Mouse (Mus musculus): ENCODE data around the gene Med24. TPM values are rescaled to one million over a fixed set of nuclear protein-coding genes. Genes with fewer than 3 reads are reported as not detected.
"Not testable (repeated sequence)": the region's sequence is repeated elsewhere in the genome, so short reads cannot be mapped to it uniquely, and the experiment has no call there.

Gene Med24
- polyA plus RNA-seq, 1 experiment from 2014 or later: 24.2 TPM

DNA sequence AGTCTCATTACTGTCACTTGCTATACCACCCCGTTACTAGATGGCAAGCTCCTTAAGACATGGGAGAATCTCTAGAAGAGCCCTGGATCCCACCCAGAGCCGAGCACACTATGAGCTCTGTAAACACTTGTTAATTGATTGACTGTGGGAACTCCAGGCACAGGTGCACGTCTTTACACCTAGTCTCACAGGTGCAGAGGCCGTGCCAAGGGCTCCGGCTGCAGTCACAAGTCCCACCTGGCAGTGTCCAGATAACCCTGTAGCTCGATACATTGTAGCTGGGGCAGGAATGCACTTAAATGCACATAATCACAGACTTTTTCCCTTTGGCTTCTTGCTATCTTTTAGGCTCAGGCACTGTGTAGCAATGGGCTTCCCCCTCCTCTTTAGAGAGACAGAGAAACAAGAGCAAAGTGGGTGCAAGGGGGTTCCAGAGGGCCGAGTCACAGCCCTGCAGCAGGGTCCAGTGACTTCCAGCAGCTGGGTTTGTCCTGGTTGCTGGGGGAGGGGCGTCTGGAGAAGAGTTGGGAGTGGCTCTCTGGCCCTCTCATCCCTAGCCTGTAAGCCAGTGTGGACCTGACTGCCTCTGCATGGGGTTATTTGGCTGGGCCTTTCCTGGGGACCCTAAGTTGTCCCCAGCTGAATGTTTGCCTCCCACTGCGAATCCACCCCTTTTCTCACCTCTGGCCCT, 14.6 kb upstream of the Med24 start:
- peaks cover 97% of the 10 kb centered on the region for H3K4me1 ChIP-seq (replicated peaks)
- no peaks in the 10 kb centered on the region for H3K9me3 ChIP-seq (replicated peaks)
- H3K27ac ChIP-seq (replicated peaks): peak overlapping the region; percentile 91
- H3K27me3 ChIP-seq: no peaks in the 10 kb centered on the region
- no peak for ATAC-seq (ENCODE audit: insufficient read depth)
- H3K4me2 ChIP-seq: peak overlapping the region; percentile 99
- H3K36me3 ChIP-seq (replicated peaks): 0 out of 2 replicates have a peak, but pooled peaks cover 2% of the 10 kb centered on the region
- peak overlapping the region; percentile 88; the same call in 1 of the 2 replicates for H3K9ac ChIP-seq
- WGBS (ENCODE audit: insufficient replicate concordance): 21% methylated on average over 9 of the region's 9 CpGs
- peak overlapping the region; percentile 88; the same call in 1 of the 2 replicates for H3K4me3 ChIP-seq (replicated peaks)

GRCm38 (mm10) chr11:98742397-98743291, 13.4 kb upstream of the Med24 start:
- Histone ChIP-seq H3K4me1 (replicated peaks) (peaks cover 97% of the 10 kb centered on the region), H3K36me3 (replicated peaks) (0 out of 2 replicates have a peak, but pooled peaks cover 2% of the 10 kb centered on the region), H3K27ac (replicated peaks) (peak overlapping the region; percentile 91), H3K9ac (peak overlapping the region; percentile 88), H3K4me3 (replicated peaks) (peak overlapping the region; percentile 88), H3K27me3 (no peaks in the 10 kb centered on the region), H3K4me2 (peak overlapping the region; percentile 99), H3K9me3 (replicated peaks) (no peaks in the 10 kb centered on the region)
- 1% methylated on average over 21 of the region's 21 CpGs for WGBS (ENCODE audit: insufficient replicate concordance)
- no peak for ATAC-seq (ENCODE audit: insufficient read depth)

DNA sequence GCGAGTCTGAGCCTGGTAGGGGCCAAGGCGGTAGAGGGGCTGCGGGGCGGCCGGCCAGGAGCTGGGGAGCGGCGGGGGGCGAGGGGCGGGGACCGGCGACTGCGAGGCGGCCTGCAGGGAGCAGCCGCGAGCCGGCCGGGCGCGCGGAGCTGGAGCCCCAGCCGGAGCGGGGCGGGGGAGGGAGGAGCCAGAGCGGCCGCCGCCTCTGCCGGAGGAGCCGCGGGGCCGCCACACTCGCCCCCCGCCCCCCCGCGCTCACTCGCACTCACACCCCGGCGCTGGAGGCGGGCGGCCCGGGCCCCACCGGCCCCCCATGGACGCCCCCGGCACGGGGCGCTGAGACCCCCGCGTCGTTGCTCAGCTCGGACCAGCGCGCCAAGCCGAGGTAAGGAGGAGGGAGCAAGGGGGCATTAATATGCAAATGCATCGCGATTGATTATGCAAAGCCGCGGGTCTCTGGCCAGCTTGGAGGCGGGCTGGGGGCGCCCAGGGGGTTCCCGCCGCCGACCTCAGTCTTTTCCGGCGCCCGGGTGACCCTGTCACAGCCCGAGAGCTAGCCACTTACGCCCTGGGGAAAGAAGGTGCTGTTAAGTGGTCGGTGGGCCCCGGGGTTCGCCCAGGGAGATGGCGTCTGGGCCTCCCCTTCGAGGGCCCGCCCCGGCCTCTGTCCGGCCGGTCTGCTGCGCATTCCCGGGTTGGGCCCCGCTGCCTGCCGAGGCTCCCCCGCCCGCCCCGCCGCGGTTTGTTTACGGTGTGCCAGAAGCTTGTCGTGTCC, 12.6 kb upstream of the Med24 start:
- Histone ChIP-seq H3K27me3 (no peaks in the 10 kb centered on the region), H3K36me3 (replicated peaks) (0 out of 2 replicates have a peak, but pooled peaks cover 2% of the 10 kb centered on the region), H3K4me1 (replicated peaks) (peaks cover 89% of the 10 kb centered on the region), H3K4me3 (replicated peaks) (peak overlapping the region; percentile 88), H3K9me3 (replicated peaks) (no peaks in the 10 kb centered on the region), H3K9ac (peak overlapping the region; percentile 88), H3K4me2 (peak overlapping the region; percentile 99), H3K27ac (replicated peaks) (peak overlapping the region; percentile 91)
- under 1% methylated on average over 66 of the region's 86 CpGs for WGBS (ENCODE audit: insufficient replicate concordance)
- peak; percentile 73 for ATAC-seq (ENCODE audit: insufficient read depth)

- peaks cover 82% of the 10 kb centered on the region for H3K4me1 ChIP-seq (replicated peaks)
- under 1% methylated on average over 17 of the region's 17 CpGs for WGBS (ENCODE audit: insufficient replicate concordance)
Measured at GRCm38 (mm10) chr11:98741051-98741620, 11.9 kb upstream of the Med24 start.

DNA sequence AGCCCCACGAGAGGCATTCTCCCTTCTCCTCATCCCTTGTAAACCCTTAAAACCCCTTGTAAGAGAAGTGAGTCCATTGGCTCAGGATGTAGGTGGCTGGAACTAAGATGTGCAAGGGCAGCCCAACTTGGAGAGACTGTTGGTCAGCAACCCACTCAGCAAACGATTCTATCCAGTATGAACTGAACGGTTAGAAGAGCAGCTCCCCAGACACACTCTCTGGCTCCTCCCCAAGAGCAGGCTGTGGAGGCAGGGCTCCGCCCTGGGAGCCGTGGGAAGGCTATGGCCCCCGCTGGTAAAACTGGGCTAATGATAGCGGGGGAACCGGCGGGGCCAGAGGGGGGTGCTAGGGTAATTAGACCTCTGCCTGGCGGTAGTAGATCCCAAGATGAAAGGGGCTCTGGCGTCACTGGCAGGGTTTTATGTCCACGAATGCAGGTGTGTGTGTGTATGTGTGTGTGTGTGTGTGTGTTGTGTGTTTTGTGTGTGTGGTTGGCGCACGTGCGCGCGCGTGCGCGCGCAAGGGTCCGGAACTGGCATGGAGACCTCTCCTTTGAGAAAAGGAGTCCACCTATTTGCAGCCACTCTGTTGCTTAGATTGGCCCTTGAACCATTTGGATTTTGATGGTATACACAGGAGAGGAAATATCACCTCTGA, 11.3 kb upstream of the Med24 start, which contains the start of gene Thra:
Gene Thra (plus strand): TSS at position 246 of the 658 bp plus-strand sequence.
- Histone ChIP-seq H3K4me3 (replicated peaks) (peak within 1 kb of the TSS; percentile 88), H3K27ac (replicated peaks) (peak within 1 kb of the TSS; percentile 91), H3K36me3 (replicated peaks) (0 out of 2 replicates have a peak, but pooled peaks cover 2% of the 10 kb centered on the region), H3K9me3 (replicated peaks) (no peaks in the 10 kb centered on the region), H3K27me3 (no peaks in the 10 kb centered on the region), H3K4me2 (peak within 1 kb of the TSS; percentile 99), H3K9ac (peak within 1 kb of the TSS; percentile 88), H3K4me1 (replicated peaks) (peaks cover 76% of the 10 kb centered on the region)
- peak; percentile 79 for ATAC-seq (ENCODE audit: insufficient read depth)
- WGBS (ENCODE audit: insufficient replicate concordance): under 1% methylated on average over 22 of the region's 22 CpGs

More at GRCm38 (mm10) chr11:98741051-98741620, 11.9 kb upstream of the Med24 start:
- no peaks in the 10 kb centered on the region for H3K27me3 ChIP-seq
- peak overlapping the region; percentile 88 for H3K9ac ChIP-seq
- peak overlapping the region; percentile 88 for H3K4me3 ChIP-seq (replicated peaks)
- H3K9me3 ChIP-seq (replicated peaks): no peaks in the 10 kb centered on the region
- ATAC-seq (ENCODE audit: insufficient read depth): peak; percentile 5; the same call in 1 of the 2 replicates
- H3K36me3 ChIP-seq (replicated peaks): 0 out of 2 replicates have a peak, but pooled peaks cover 2% of the 10 kb centered on the region
- H3K27ac ChIP-seq (replicated peaks): peak overlapping the region; percentile 91
- H3K4me2 ChIP-seq: peak overlapping the region; percentile 99

DNA sequence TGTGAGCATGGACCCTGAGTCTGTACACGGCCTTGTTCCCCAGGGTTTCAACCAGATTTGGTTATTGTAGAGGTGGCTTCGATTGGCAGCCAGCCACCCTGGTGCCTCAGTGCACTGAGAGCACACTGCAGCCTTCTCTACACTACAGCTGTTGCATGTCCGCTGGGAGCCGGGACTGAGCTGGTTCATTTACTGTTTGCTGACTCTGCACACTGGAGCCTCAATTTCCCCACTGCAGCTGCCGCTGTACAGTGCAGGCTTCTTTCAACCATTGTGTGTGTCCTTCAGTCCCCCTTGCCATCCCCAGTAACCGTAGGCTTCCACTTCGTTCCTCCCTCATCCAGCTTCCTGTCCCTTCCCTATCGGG, 10.8 kb upstream of the Med24 start:
- H3K4me3 ChIP-seq (replicated peaks): peak overlapping the region; percentile 88
- H3K27me3 ChIP-seq: no peaks in the 10 kb centered on the region
- ATAC-seq (ENCODE audit: insufficient read depth): 0 out of 2 replicates have a peak, but pooled peaks have one; percentile 13
- H3K36me3 ChIP-seq (replicated peaks): no peaks in the 10 kb centered on the region
- no peaks in the 10 kb centered on the region for H3K9me3 ChIP-seq (replicated peaks)
- peak overlapping the region; percentile 99 for H3K4me2 ChIP-seq
- peak overlapping the region; percentile 88 for H3K9ac ChIP-seq
- peak overlapping the region; percentile 91 for H3K27ac ChIP-seq (replicated peaks)
- 18% methylated on average over 8 of the region's 8 CpGs for WGBS (ENCODE audit: insufficient replicate concordance)
- peaks cover 71% of the 10 kb centered on the region for H3K4me1 ChIP-seq (replicated peaks)

DNA sequence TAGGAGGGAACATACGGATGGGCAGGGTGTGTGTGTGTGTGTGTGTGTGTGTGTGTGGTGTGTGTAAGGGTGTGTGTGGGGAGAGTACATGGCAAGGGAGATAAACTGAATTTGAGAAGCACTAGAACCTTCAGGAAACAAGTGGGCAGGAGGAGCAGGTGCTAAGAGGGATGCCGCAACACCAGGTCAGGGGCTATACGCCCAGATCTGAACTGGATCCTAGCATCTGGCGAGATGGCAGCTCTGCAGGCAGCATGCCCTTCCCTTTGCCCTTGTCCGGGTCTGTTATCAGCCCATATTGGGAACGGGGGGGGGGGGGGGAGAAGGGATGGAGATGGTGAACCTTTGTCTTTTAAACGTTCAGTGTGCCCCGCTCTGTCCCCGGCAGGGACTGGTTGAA, 9.7 kb upstream of the Med24 start:
- 35% methylated on average over 9 of the region's 9 CpGs for WGBS (ENCODE audit: insufficient replicate concordance)
- peak overlapping the region; percentile 15; the same call in 1 of the 2 replicates for H3K9ac ChIP-seq
- H3K27ac ChIP-seq (replicated peaks): peak overlapping the region; percentile 38; the same call in 1 of the 2 replicates
- H3K4me1 ChIP-seq (replicated peaks): peaks cover 60% of the 10 kb centered on the region
- peak overlapping the region; percentile 44 for H3K4me2 ChIP-seq
- H3K9me3 ChIP-seq (replicated peaks): peaks cover 5% of the 10 kb centered on the region; the same call in 1 of the 2 replicates
- no peak overlapping the region for H3K4me3 ChIP-seq (replicated peaks)
- H3K27me3 ChIP-seq: no peaks in the 10 kb centered on the region
- no peaks in the 10 kb centered on the region for H3K36me3 ChIP-seq (replicated peaks)
- ATAC-seq (ENCODE audit: insufficient read depth): no peak

DNA sequence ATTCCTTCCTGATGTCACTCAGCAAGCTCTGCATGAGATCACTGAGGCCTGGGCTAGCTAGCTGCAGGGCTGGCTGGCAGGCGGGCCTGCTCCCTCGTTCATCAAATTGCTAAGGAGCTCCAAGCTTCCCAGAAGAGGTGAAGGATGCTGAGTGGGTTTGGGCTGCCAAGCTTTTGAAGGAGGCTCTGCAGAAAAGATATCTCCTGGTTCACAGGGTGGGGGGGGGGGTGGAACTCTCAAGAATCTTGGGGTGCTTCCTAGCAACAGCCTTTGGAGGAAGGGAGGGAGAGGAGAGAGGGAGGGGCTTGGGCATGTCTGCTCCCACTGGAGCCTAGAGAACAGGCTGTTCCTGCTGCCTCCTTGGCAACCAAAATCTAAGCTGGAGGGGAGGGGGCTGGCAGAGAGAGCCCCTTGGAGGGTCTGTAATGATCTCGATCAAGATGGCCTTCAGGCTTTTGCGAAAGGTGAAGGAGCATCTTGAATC, 9.2 kb upstream of the Med24 start:
- Histone ChIP-seq H3K9me3 (replicated peaks) (peaks cover 5% of the 10 kb centered on the region; the same call in 1 of the 2 replicates), H3K27ac (replicated peaks) (peak overlapping the region; percentile 38; the same call in 1 of the 2 replicates), H3K9ac (peak overlapping the region; percentile 15; the same call in 1 of the 2 replicates), H3K27me3 (no peaks in the 10 kb centered on the region), H3K4me3 (replicated peaks) (no peak overlapping the region), H3K36me3 (replicated peaks) (no peaks in the 10 kb centered on the region), H3K4me1 (replicated peaks) (peaks cover 56% of the 10 kb centered on the region), H3K4me2 (peak overlapping the region; percentile 44)
- ATAC-seq (ENCODE audit: insufficient read depth): no peak
- WGBS (ENCODE audit: insufficient replicate concordance): 38% methylated on average over 4 of the region's 4 CpGs

DNA sequence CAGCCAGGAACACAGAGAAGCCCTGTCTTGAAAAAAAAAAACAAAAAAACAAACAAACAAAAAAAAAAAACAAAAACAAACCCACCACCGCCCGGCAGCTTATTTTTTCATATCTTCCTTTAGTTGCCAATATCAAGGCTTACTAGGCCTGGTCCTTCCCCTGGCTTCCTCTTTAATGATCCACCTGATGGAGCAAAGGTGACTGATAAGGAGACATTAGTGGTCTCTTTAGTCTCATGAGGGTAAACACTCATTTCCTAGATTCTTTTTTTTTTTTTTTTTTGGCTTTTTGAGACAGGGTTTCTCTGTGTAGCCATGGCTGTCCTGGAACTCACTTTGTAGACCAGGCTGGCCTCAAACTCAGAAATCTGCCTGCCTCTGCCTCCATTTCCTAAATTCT, 8.0 kb upstream of the Med24 start:
- peaks cover 43% of the 10 kb centered on the region for H3K4me1 ChIP-seq (replicated peaks)
- not testable (repeated sequence) for H3K27me3 ChIP-seq; H3K9me3 ChIP-seq (replicated peaks); H3K27ac ChIP-seq (replicated peaks); H3K4me3 ChIP-seq (replicated peaks); H3K9ac ChIP-seq; H3K4me2 ChIP-seq; H3K36me3 ChIP-seq (replicated peaks); ATAC-seq (ENCODE audit: insufficient read depth)
- 49% methylated on average over 2 of the region's 2 CpGs for WGBS (ENCODE audit: insufficient replicate concordance)

Data from liver, embryonic 15.5 days (tissue).